Mouse (Mus musculus): ENCODE data around the gene Madd.

Madd gene

DNA sequence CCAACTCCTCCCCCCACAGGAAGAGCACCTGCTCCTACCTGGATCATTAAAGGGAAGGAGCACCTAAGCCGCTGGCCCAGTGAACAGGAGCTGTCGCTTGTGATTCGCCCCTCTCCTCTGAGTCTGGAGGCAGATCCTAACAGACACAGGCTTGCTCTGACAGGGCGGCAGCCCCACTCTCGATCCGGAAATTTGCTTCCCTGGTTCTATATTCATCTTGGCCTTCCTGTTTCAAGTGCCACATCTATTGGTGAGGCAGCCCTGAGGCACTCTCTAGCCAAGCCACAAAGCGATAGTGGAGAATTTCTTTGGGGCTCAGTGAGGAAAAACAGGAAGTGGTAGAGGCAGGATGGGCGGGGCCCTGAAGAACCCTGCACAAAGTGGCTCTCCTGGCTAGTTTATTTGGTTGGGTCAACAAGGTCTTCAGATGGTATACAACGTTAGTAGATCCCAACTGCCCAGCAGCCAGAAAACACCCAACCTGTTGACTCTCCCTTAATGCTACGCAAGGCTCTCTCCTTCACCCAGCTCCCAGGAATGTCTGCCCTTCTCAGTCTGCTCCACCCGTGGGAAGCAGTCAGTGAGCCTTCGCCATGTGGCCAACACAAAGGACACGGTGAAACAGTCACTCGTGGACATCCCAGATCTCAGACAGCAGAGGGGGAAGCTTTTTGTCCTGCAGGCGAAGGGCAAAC lies at the start of gene Madd:
Gene Madd, minus strand, starts transcription at position 127 of the 695 bp plus-strand sequence.
- in situ Hi-C loops (cut with MboI; ENCODE audit: low pct_unique_long_range_greater_than_20kb in 1 of 2, low sequenced_read_pairs in 2 of 2, unreplicated experiment in 1 of 2), result no loop called here

DNA sequence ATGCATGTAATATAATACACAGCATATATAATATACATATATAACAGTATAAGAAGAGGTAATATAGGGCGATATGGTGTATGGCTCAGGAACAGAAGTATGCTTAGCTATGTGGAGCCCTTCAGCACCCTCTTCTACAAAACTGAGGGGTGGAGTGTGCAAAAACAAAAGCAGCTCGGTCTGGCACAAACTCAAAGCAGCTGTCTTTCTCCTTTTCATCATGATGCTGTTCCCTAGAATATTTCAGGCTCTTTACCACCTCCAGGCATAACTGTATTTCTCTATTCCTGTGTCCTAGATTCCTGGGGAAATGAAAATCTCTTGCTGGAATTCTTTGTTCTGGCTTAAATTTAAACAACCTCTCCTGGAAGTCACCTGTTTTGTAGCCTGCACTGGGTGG lies 46.1 kb upstream of the Madd start:
- in situ Hi-C loops (cut with MboI; ENCODE audit: low pct_unique_long_range_greater_than_20kb in 1 of 2, low sequenced_read_pairs in 2 of 2, unreplicated experiment in 1 of 2), result no loop called here

DNA sequence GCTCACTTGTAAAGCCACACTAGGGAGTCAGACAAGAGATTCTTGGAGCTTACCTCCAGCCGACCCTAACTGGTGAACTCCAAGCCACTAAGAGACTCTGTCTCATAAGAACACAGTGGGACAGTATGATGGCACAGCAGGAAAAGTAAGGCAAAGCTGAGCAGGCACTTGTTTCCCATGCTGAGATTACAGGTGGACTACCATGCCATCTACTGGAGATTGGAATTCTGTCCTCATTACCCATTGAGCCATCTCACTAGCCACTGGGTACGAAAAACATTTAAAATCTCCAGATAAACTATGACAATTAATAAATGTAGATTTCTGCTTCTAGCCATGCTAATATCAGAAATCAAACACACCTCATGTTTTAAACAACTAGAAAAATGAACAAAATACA lies 40.0 kb upstream of the Madd start:
- in situ Hi-C loops (cut with MboI; ENCODE audit: low pct_unique_long_range_greater_than_20kb in 1 of 2, low sequenced_read_pairs in 2 of 2, unreplicated experiment in 1 of 2), result no loop called here

DNA sequence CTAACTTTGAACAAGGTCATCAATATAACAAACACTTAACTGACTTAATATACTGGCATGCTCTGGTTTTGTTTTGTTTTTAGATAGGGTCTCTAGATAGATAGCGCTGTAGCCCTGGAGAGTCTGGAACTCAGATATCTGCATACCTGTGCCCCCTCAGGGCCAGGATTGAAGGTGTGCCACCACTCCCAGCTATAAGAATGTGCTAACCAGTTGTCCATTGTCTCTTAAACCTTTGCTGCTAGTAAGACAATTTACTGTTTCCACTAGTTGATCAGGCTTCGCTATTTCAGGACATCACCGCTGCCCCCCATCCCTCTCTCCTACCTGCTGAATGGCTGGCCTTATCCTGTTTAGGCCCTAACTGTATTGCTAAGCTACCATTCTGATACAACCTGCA lies 36.9 kb upstream of the Madd start:
- in situ Hi-C loops (cut with MboI; ENCODE audit: low pct_unique_long_range_greater_than_20kb in 1 of 2, low sequenced_read_pairs in 2 of 2, unreplicated experiment in 1 of 2), result no loop called here

DNA sequence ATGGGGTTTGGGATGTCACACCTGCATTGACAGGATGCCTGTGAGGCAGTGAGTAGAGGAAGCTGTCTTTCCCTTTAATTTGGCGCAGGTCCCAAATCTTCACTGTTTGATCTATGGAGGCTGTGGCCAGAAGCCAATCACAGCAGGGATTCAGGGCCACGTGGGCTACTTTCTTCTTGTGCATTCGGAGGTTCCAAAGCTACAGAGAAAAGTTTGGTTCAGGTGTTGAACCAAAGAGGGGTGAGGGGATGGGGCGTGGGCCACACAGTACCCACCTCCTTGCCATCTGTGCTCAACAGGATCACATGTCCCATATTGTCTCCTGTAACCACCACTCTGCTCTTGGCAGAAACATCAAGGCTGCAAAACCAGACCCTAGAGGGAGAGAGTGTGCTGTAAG lies 33.4 kb upstream of the Madd start:
- in situ Hi-C loops (cut with MboI; ENCODE audit: low pct_unique_long_range_greater_than_20kb in 1 of 2, low sequenced_read_pairs in 2 of 2, unreplicated experiment in 1 of 2), result no loop called here

DNA sequence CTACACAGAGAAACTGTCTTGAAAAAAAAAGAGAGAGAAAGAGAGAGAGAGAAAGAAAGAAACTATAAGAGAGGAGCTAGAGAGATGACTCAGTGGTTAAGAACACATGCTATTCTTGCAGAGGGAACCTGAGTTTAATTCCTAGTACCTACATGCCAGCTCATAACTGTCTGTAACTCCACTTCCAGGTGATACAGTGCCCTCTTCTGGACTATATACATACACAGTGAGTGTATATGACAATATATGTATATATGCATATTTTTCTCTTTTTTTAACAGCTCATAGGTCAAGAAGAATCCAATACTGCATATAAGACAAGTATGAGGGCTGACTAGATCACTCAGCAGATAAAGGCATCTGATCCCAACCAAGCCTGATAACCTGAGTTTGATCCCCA lies 29.7 kb upstream of the Madd start:
- in situ Hi-C loops (cut with MboI; ENCODE audit: low pct_unique_long_range_greater_than_20kb in 1 of 2, low sequenced_read_pairs in 2 of 2, unreplicated experiment in 1 of 2), result no loop called here

DNA sequence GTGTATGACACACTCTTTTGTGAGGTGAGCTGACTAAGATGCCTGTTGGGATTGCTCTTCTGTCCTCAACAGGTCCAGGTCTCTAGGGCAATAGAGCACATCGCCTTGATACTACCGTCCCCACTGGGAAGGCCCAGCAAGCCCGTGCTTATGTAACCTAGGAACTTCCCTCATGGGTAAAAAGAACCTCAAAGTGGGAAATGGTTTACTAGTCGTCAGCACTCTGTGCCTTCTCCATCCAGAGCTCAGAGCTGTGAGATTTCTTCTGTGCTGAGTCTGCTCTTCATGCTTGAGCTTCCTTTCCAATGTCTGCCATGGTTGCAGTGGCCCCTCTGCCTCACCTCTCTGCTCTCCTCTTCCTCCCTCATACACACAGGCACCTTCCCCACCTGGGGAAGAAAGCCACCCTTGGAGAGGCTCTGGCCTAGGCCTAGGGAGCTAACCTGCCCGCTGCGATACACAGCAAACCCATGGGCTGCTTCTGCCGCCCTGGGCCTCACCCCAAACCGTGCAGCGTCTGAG lies 22.7 kb upstream of the Madd start:
- in situ Hi-C loops (cut with MboI; ENCODE audit: low pct_unique_long_range_greater_than_20kb in 1 of 2, low sequenced_read_pairs in 2 of 2, unreplicated experiment in 1 of 2), result no loop called here

DNA sequence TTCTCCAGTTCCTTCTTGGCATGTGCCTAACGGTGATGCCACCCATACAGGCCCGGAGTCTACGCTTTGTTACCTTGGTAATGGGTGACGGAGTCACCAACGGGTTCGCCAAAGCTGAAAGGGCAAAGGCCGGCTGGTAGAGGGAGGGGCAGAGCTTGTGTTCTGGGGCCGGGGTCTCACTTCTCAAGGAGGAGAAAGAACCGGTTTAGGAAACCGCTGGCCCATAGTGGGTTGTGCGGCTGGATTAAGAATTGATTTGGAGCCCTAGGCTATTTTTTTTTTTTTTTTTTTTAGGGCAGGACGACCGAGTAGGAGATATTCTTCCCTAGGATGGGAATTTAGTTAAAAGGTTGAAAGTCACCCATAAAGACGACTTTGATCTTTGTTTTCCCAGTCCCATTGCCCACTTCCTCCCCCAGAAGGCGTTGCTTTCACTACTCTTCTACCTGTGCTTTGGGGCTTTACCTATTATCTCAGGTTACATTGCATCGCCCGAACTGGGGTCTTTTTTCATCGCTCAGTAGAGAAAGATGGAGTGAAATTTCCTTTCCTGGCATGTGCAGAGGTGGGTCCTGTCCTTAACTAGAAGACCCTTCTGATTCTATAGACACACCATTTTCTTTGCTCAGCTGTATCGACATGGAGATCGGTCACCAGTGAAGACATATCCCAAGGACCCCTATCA lies 19.5 kb upstream of the Madd start:
- in situ Hi-C loops (cut with MboI; ENCODE audit: low pct_unique_long_range_greater_than_20kb in 1 of 2, low sequenced_read_pairs in 2 of 2, unreplicated experiment in 1 of 2), result no loop called here

DNA sequence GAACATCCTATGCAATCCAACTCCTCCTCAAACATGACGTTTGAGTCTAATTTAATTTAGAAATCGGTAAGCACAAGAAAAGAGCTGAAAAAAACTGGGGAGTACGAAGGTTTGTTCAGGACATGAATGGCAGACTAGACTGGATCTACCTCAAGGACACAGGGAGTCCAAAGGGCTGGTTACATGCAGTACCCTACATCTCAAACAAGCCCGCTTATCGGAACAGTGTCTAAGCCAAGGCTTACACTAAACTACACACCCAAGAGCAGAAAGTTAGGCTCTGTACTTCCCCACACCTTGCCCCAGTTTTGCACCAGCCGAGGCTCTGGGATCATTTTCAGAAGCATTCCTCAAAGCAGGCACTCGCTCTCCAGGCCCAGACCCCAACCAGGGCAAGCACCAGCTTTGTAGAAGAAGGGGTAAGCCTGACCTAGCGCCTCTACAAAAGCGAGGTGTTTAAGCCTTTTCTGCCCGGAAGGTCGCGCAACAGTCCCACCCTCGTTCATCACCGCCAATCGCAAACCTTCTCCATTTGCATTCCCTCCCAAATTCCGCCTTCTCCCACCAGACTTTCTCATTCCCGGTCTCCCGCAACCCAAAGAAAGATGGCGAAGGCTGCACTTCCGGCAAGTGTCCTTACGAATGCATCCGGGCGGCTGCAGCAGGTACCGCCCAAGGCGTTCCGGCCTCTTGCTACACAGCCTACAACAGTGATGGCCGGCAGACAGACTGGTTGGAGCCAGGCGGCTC lies 18.8 kb upstream of the Madd start, which contains the start of the genes Nr1h3 and Acp2:
Gene Nr1h3, minus strand, starts transcription at position 613 of the 750 bp plus-strand sequence.
Gene Acp2, plus strand, starts transcription at position 664 of the 750 bp plus-strand sequence.
- in situ Hi-C loops (cut with MboI; ENCODE audit: low pct_unique_long_range_greater_than_20kb in 1 of 2, low sequenced_read_pairs in 2 of 2, unreplicated experiment in 1 of 2), result no loop called here

DNA sequence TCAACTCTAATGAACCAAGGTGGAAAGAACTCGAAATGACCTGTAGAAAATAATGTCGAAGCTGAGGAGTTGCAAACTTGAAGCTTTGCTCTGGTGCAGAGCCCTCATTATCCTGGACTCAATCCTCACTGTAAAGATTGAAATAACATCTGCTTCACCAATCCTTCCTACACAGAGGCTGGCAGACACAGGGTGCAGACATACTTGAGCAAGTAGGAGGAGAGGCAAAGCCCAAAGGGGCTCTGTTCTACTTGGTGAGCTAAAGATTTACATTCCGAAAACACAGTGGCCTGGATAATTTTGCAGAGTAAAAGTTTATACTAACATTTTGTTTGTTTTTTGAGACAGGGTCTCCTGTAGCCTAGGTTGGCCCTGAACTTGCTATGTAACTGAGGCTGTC lies 15.3 kb upstream of the Madd start:
- in situ Hi-C loops (cut with MboI; ENCODE audit: low pct_unique_long_range_greater_than_20kb in 1 of 2, low sequenced_read_pairs in 2 of 2, unreplicated experiment in 1 of 2), result loop anchor here in 1 of 2 experiments (10.0 kb wide), 1 partner anchor 84 kb away; the partner anchor contains the start of gene Mybpc3

DNA sequence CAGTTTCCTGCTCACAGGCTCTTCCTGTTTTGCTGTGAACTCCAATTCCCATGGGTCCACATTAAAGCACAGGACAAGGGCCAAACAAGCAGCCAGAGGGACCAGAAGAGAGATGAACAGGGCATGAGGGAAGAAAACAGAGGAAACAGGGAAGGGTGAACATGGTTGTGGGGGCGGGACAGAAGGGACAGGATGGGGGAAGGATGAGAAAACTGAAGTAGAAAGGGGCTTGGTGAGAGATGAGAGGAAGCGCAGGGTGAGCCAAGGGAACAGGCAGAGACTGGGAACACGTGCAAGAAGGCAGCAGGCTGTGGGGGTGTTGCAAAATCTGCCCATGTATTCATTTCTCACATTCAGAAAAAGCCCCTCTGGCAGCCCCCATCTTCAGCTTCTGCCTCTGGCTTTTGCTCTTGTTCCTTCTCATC lies 13.0 kb upstream of the Madd start:
- in situ Hi-C loops (cut with MboI; ENCODE audit: low pct_unique_long_range_greater_than_20kb in 1 of 2, low sequenced_read_pairs in 2 of 2, unreplicated experiment in 1 of 2), result loop anchor here in 1 of 2 experiments (10.0 kb wide), 1 partner anchor 82 kb away; the partner anchor contains the start of gene Mybpc3

DNA sequence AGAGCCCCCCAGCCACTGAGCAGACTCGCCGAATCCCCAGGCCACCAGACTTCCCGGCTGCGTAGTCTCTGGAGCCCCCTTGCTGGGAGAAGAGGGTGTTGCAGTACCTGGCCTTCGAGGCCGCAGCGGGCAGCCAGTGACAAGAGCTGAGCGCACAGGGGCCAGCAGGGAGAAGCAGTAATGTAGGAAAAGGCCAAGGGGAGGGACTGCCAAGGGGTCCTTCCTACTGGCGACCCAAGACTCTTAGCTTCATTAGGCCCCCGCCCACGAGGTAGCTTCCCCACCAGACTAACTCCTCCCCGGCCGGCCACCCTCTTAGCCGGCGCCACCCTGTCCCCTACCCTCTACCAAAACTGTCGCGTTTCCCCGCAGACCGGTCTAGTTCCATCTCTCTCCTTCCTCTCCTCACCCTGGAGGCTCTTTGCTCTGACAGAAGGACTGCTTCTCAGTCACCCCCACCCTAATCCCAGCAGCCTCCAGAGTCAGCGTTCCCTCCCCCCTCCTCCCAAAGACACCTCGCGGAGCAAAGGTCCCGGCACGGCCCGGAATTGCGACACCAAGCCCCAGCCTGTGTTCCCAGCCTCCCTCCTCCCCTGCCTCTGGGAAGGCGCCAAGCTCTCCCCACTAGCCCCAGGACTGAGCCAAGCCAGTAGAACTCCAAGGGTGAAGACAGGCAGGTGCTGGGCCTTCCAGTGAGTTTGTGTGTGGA lies 11.1 kb upstream of the Madd start:
- in situ Hi-C loops (cut with MboI; ENCODE audit: low pct_unique_long_range_greater_than_20kb in 1 of 2, low sequenced_read_pairs in 2 of 2, unreplicated experiment in 1 of 2), result loop anchor here (5.0 to 10.0 kb wide), 2 partner anchors 80 to 82 kb away; partner anchors contain the start of gene Mybpc3 (in 1 of the 2)

DNA sequence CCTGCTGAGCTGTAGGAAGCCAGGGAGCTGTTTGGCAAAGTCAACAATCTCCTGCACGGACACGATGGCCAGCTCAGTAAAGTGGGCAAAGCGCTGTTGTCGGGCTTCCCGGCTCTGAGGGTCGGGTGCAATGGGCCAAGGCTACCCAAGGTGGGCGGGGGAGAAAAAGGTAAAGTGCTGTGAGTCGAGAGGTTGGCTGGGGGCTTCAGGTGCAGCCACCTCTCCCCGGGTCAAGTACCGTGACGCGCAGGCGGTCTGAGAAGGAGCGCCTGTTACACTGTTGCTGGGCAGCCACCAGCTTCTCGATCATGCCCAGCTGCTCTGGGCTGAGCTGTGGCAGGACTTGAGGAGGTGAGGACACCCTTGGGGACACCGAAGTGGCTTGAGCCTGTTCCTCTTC lies 6.9 kb upstream of the Madd start:
- in situ Hi-C loops (cut with MboI; ENCODE audit: low pct_unique_long_range_greater_than_20kb in 1 of 2, low sequenced_read_pairs in 2 of 2, unreplicated experiment in 1 of 2), result loop anchor here (5.0 to 10.0 kb wide), 2 partner anchors 76 to 78 kb away; partner anchors contain the start of gene Mybpc3 (in 1 of the 2)

DNA sequence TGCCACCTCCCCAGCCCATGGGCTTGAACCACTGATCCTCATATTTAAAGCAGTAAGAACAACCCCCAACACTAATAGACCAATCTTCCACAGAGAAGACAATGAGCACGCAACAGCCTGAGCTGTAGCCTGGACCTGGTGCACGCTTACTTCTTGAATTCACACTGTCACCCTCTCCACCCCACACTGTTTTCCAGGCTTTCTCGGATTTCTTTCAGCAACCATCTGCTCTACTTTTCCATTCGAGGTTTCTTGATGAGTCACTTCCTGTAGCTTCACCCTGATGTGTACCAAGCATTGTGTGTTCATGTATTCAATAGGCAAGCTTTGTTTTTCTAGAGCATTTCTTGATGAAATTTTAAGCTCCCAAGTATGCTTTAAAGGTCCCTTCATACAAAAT lies 3.8 kb upstream of the Madd start:
- in situ Hi-C loops (cut with MboI; ENCODE audit: low pct_unique_long_range_greater_than_20kb in 1 of 2, low sequenced_read_pairs in 2 of 2, unreplicated experiment in 1 of 2), result no loop called here

DNA sequence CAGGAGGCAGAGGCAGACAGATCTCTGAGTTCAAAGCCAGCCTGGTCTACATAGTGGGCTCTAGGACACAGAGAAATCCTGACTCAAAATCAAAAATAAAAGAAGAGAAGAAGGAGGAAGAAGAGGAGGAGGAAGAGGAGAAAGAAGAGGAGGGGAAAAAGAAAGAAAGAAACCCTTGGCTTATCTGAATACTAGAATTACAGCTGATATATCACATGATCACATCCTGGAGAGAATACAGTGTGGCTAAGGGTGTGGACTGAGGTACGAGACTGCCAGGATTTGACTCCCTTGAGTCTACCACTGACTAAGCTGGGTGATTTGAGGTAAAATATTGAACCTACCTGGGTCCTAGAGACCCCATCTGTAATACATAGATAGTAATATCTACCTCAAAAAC lies 2.6 kb upstream of the Madd start:
- in situ Hi-C loops (cut with MboI; ENCODE audit: low pct_unique_long_range_greater_than_20kb in 1 of 2, low sequenced_read_pairs in 2 of 2, unreplicated experiment in 1 of 2), result no loop called here

DNA sequence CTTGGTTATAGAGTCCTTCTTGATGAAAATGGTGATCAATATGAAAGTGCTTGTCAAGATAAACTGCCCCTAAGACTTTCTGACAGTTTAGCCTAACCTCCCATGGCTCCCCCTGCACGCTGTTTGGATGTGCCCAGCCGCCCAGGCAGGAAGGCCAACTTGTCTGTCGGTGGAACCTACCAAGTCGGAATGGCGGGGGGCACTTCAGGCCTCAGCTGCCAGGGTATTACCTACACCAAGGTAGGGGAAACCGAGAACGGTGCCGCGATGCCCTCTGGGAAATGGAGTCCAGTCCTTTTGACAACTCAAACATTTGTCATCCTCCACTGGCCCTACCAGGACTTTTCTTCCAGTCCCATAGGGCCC lies 506 bp downstream of the Madd start:
- in situ Hi-C loops (cut with MboI; ENCODE audit: low pct_unique_long_range_greater_than_20kb in 1 of 2, low sequenced_read_pairs in 2 of 2, unreplicated experiment in 1 of 2), result no loop called here

DNA sequence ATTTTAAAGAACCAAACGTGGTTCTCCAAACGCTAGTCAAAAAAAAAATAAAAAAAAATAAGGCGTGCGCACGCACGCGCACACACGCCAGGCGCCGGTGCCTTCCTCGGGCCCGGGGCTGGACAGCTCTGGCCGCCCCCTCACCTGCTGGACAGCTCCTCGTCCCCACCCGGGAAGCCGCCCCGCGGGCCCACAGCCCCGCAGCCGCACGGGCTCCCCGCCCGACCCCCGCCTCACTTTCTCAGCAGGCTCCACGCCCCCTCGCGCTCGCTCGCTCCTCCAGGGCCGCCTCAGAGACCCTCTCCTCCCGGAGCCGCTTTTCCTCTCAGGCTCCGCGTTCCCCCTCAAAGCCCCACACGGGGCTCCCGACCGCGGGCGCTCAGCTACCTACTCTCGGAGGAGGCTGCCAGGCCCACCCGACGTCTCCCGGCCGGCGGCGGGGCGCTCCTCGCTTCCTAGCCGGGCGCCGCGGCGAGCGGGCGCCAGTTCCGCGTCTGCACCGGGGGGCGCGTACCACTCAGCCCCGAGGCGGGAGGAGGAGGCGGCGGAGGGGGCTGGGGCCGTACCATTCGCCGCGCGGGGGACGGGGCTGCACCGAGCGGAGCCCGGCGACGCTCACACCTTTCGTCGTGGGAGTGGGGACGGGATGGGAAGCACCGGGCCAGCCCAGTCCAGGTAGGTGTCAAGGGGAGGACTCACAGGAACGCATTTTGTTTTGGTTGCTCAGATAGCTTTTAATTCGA lies 1.1 kb downstream of the Madd start:
- in situ Hi-C loops (cut with MboI; ENCODE audit: low pct_unique_long_range_greater_than_20kb in 1 of 2, low sequenced_read_pairs in 2 of 2, unreplicated experiment in 1 of 2), result no loop called here

DNA sequence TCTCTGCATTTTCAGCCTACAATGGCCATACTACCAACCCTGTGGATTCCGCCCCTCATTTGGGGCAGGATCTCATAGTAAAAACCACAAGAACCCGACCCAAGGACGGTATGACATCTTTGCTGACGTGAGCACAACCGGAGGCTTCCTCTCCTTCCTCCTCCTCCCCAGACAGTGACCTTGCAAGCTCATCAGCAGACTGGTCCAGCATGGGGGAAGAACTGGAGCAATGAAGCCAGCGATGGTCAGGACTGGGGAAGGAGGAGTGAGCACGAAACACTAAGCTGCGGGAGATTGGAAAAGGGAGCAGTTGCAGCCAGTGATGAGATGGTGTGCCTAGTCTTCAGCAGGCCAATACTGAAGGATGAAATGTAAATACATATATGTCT lies 1.6 kb downstream of the Madd start:
- in situ Hi-C loops (cut with MboI; ENCODE audit: low pct_unique_long_range_greater_than_20kb in 1 of 2, low sequenced_read_pairs in 2 of 2, unreplicated experiment in 1 of 2), result no loop called here
